Mouse (Mus musculus): ENCODE measurements at regions not wholly inside any gene's neighbourhood (a gene's known extent, or its start where the extent isn't known, plus 50 kb on each side); places are given as distances from the start of the nearest gene placed in this dataset.

- no peak for DNase-seq
Measured at GRCm38 (mm10) chr9:74342176-74342575, 232.0 kb downstream of the Wdr72 start.

- no peak for DNase-seq
Measured at GRCm38 (mm10) chr9:74345027-74345426, 234.9 kb downstream of the Wdr72 start.

- DNase-seq = no peak
Measured at GRCm38 (mm10) chr9:74348776-74349175, 238.6 kb downstream of the Wdr72 start.

- no peak for DNase-seq
Measured at GRCm38 (mm10) chr9:74365930-74366438, 255.8 kb downstream of the Wdr72 start.

GRCm38 (mm10) chr9:74376191-74376590 lies 266.0 kb downstream of the Wdr72 start:
- DNase-seq = no peak

- no peak for DNase-seq
Measured at GRCm38 (mm10) chr9:74377204-74377603, 267.0 kb downstream of the Wdr72 start.

- no peak for DNase-seq
Measured at GRCm38 (mm10) chr9:74384206-74384896, 274.2 kb downstream of the Wdr72 start.

- DNase-seq = no peak
Measured at GRCm38 (mm10) chr9:74425594-74425993, 315.4 kb downstream of the Wdr72 start.

GRCm38 (mm10) chr9:74449981-74450380 lies 339.8 kb downstream of the Wdr72 start:
- DNase-seq = peak in 1 of 2 experiments; percentile 2

GRCm38 (mm10) chr9:74461084-74461483 lies 350.9 kb downstream of the Wdr72 start:
- DNase-seq = no peak

- no peak for DNase-seq
Measured at GRCm38 (mm10) chr9:74476830-74477229, 366.7 kb downstream of the Wdr72 start.

GRCm38 (mm10) chr9:74479273-74479672 lies 369.1 kb downstream of the Wdr72 start:
- no peak for DNase-seq

GRCm38 (mm10) chr9:74513887-74514286 lies 347.8 kb upstream of the Onecut1 start:
- no peak for DNase-seq

GRCm38 (mm10) chr9:74528550-74528949 lies 333.2 kb upstream of the Onecut1 start:
- DNase-seq = no peak

- peak; percentile 72 to 85 for DNase-seq
Measured at GRCm38 (mm10) chr9:74530317-74530716, 331.4 kb upstream of the Onecut1 start.

- DNase-seq = peak; percentile 7 to 13
Measured at GRCm38 (mm10) chr9:74530748-74531147, 331.0 kb upstream of the Onecut1 start.

GRCm38 (mm10) chr9:74531986-74532385 lies 329.7 kb upstream of the Onecut1 start:
- no peak for DNase-seq

GRCm38 (mm10) chr9:74534976-74535375 lies 326.7 kb upstream of the Onecut1 start:
- no peak for DNase-seq

- no peak for DNase-seq
Measured at GRCm38 (mm10) chr9:74556116-74556515, 305.6 kb upstream of the Onecut1 start.

- no peak for DNase-seq
Measured at GRCm38 (mm10) chr9:74592757-74593156, 269.0 kb upstream of the Onecut1 start.

- no peak for DNase-seq
Measured at GRCm38 (mm10) chr9:74593970-74594369, 267.8 kb upstream of the Onecut1 start.

GRCm38 (mm10) chr9:74604415-74604814 lies 257.3 kb upstream of the Onecut1 start:
- DNase-seq = no peak

- no peak for DNase-seq
Measured at GRCm38 (mm10) chr9:74621957-74622356, 239.8 kb upstream of the Onecut1 start.

GRCm38 (mm10) chr9:74645394-74645793 lies 216.3 kb upstream of the Onecut1 start:
- no peak for DNase-seq

GRCm38 (mm10) chr9:74650036-74650435 lies 211.7 kb upstream of the Onecut1 start:
- no peak for DNase-seq

Data from cerebellum, postnatal 25 days (tissue).